Mouse (Mus musculus): ENCODE measurements around the gene Tlr8. TPM values are rescaled to one million over a fixed set of nuclear protein-coding genes. Genes with fewer than 3 reads are reported as not detected.
"Not testable (repeated sequence)": the region's sequence is repeated elsewhere in the genome, so short reads cannot be mapped to it uniquely, and the experiment has no call there.

Gene Tlr8
- 0.74 and 0.86 TPM in 2 replicates for polyA plus RNA-seq (2015; fragmentation: Nextera tagmentation; extraction: Ambion mirVana)

GRCm38 (mm10) chrX:167264086-167264485 lies at the start of gene Tlr8:
Tlr8 (minus strand) TSS chrX:167264329.
- no peak within 1 kb of the TSS for H3K4me3 ChIP-seq (replicated peaks)
- no peak within 1 kb of the TSS for H3K4me2 ChIP-seq
- 47% methylated on average over 4 of the region's 4 CpGs for WGBS (ENCODE audit: insufficient replicate concordance)
- no peak within 1 kb of the TSS for H3K27ac ChIP-seq (replicated peaks)
- no peaks in the 10 kb centered on the region for H3K36me3 ChIP-seq (replicated peaks)
- no peaks in the 10 kb centered on the region for H3K4me1 ChIP-seq (replicated peaks)
- no peak within 1 kb of the TSS for H3K9ac ChIP-seq
- no peaks in the 10 kb centered on the region for H3K9me3 ChIP-seq (replicated peaks)
- 0 out of 2 replicates have a peak, but pooled peaks cover 3% of the 10 kb centered on the region for H3K27me3 ChIP-seq
- no peak for ATAC-seq (ENCODE audit: insufficient read depth)

DNA sequence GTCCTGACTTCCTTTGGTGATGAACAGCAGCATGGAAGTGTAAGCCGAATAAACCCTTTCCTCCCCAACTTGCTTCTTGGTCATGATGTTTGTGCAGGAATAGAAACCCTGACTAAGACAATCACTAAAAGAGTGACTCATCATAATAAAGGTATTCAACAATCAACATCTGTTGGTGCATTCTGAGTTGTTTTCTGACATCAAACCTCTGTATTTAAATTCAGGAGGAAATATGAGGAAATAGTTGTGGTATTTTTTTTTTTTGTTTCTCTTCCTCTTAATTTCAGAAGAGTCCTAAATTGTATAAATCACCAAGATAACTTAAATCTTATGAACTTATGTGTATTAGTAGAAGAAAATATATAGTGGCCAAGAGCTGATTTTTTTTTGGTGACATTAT lies 37.9 kb upstream of the Tlr8 start:
- H3K27ac ChIP-seq (replicated peaks); H3K36me3 ChIP-seq (replicated peaks); H3K9me3 ChIP-seq (replicated peaks); H3K9ac ChIP-seq; H3K4me1 ChIP-seq (replicated peaks); H3K4me3 ChIP-seq (replicated peaks); ATAC-seq (ENCODE audit: insufficient read depth); H3K27me3 ChIP-seq; H3K4me2 ChIP-seq: not testable (repeated sequence)
- 70% methylated on average over 1 of the region's 1 CpGs for WGBS (ENCODE audit: insufficient replicate concordance)

GRCm38 (mm10) chrX:167276953-167277352 lies 12.8 kb upstream of the Tlr8 start:
- 16% methylated on average over 9 of the region's 9 CpGs for WGBS (ENCODE audit: insufficient replicate concordance)
- Histone ChIP-seq H3K27me3 (no peaks in the 10 kb centered on the region), H3K9ac (no peak overlapping the region), H3K9me3 (replicated peaks) (no peaks in the 10 kb centered on the region), H3K4me3 (replicated peaks) (no peak overlapping the region), H3K4me2 (peak overlapping the region; percentile 42), H3K4me1 (replicated peaks) (no peaks in the 10 kb centered on the region), H3K36me3 (replicated peaks) (no peaks in the 10 kb centered on the region), H3K27ac (replicated peaks) (no peak overlapping the region)
- no peak for ATAC-seq (ENCODE audit: insufficient read depth)

DNA sequence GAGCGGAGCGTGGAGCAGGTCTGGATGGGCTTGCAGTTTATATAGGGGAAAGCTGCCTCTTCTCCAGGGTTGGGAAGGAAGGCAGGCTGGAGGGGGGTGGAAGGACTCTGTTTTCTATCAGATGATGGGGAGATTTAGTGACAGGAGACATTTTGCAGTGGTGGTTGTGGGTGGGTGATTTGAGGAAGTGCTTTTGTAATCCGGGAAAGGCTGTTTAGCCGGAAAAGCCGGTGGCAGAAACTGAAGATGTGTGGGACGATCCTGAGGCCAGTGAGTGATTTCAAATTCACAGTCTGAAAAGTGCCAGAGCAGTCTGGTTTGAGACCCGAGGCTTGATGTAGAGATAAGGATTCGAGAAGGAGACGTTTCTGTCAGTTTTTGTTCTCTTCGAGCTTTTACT lies 12.4 kb upstream of the Tlr8 start:
- no peak for ATAC-seq (ENCODE audit: insufficient read depth)
- Histone ChIP-seq H3K9me3 (replicated peaks) (no peaks in the 10 kb centered on the region), H3K4me2 (peak overlapping the region; percentile 42), H3K4me3 (replicated peaks) (no peak overlapping the region), H3K9ac (no peak overlapping the region), H3K4me1 (replicated peaks) (no peaks in the 10 kb centered on the region), H3K27ac (replicated peaks) (no peak overlapping the region), H3K27me3 (no peaks in the 10 kb centered on the region), H3K36me3 (replicated peaks) (no peaks in the 10 kb centered on the region)
- 32% methylated on average over 10 of the region's 10 CpGs for WGBS (ENCODE audit: insufficient replicate concordance)

- Histone ChIP-seq H3K9ac (no peak overlapping the region), H3K27me3 (0 out of 2 replicates have a peak, but pooled peaks cover 3% of the 10 kb centered on the region), H3K27ac (replicated peaks) (no peak overlapping the region), H3K4me3 (replicated peaks) (no peak overlapping the region), H3K36me3 (replicated peaks) (no peaks in the 10 kb centered on the region), H3K4me2 (no peak overlapping the region), H3K9me3 (replicated peaks) (no peaks in the 10 kb centered on the region), H3K4me1 (replicated peaks) (no peaks in the 10 kb centered on the region)
- WGBS (ENCODE audit: insufficient replicate concordance) = 60% methylated on average over 4 of the region's 4 CpGs
- no peak for ATAC-seq (ENCODE audit: insufficient read depth)
Observed at GRCm38 (mm10) chrX:167263530-167263929, 599 bp downstream of the Tlr8 start.

DNA sequence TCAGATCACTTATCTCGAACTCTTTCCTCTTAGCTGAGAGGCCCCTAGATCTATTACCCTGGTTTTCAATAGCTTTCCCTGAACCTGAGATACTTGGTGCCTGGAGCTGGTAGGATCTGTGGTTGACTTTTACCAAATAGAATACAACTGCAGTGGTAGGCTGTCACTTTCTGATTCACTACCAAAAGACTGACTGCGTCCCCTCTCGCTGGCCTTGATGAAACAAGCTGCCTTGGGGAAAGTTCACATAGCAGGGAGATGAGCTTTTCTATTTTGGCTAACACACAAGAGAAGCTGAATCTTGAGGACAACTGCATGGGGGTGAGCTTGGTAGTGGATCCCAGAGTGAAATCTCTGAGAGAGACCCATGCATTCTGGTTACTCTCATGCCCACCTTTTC lies 22.4 kb downstream of the Tlr8 start:
- H3K9ac ChIP-seq = no peak overlapping the region
- no peaks in the 10 kb centered on the region; the same call in 1 of the 2 replicates for H3K27me3 ChIP-seq
- H3K4me1 ChIP-seq (replicated peaks) = no peaks in the 10 kb centered on the region
- no peak overlapping the region for H3K27ac ChIP-seq (replicated peaks)
- H3K9me3 ChIP-seq (replicated peaks) = no peaks in the 10 kb centered on the region
- no peak overlapping the region for H3K4me2 ChIP-seq
- no peaks in the 10 kb centered on the region for H3K36me3 ChIP-seq (replicated peaks)
- H3K4me3 ChIP-seq (replicated peaks) = no peak overlapping the region
- WGBS (ENCODE audit: insufficient replicate concordance) = 68% methylated on average over 3 of the region's 3 CpGs
- ATAC-seq (ENCODE audit: insufficient read depth) = no peak

GRCm38 (mm10) chrX:167239293-167239921 lies 24.7 kb downstream of the Tlr8 start:
- Histone ChIP-seq H3K4me2 (no peak overlapping the region), H3K4me3 (replicated peaks) (no peak overlapping the region), H3K4me1 (replicated peaks) (no peaks in the 10 kb centered on the region), H3K9me3 (replicated peaks) (no peaks in the 10 kb centered on the region), H3K9ac (no peak overlapping the region), H3K27ac (replicated peaks) (no peak overlapping the region), H3K27me3 (no peaks in the 10 kb centered on the region; the same call in 1 of the 2 replicates), H3K36me3 (replicated peaks) (no peaks in the 10 kb centered on the region)
- 52% methylated on average over 9 of the region's 9 CpGs for WGBS (ENCODE audit: insufficient replicate concordance)
- ATAC-seq (ENCODE audit: insufficient read depth) = no peak

- 31% methylated on average over 9 of the region's 9 CpGs for WGBS (ENCODE audit: insufficient replicate concordance)
Observed at GRCm38 (mm10) chrX:167233104-167233687, 30.9 kb downstream of the Tlr8 start.

GRCm38 (mm10) chrX:167231150-167231549 lies 33.0 kb downstream of the Tlr8 start:
- H3K4me2 ChIP-seq = no peak overlapping the region
- ATAC-seq (ENCODE audit: insufficient read depth) = no peak; the same call in 1 of the 2 replicates
- H3K9ac ChIP-seq = no peak overlapping the region
- 43% methylated on average over 8 of the region's 8 CpGs for WGBS (ENCODE audit: insufficient replicate concordance)
- H3K27ac ChIP-seq (replicated peaks) = no peak overlapping the region
- H3K4me3 ChIP-seq (replicated peaks) = no peak overlapping the region
- H3K4me1 ChIP-seq (replicated peaks) = no peaks in the 10 kb centered on the region
- no peaks in the 10 kb centered on the region for H3K9me3 ChIP-seq (replicated peaks)
- H3K36me3 ChIP-seq (replicated peaks) = no peaks in the 10 kb centered on the region
- no peaks in the 10 kb centered on the region for H3K27me3 ChIP-seq

More at GRCm38 (mm10) chrX:167233104-167233687, 30.9 kb downstream of the Tlr8 start:
- ATAC-seq (ENCODE audit: insufficient read depth) = peak; percentile 15; the same call in 1 of the 2 replicates
- Histone ChIP-seq H3K9ac (no peak overlapping the region), H3K4me2 (no peak overlapping the region), H3K36me3 (replicated peaks) (no peaks in the 10 kb centered on the region), H3K27ac (replicated peaks) (no peak overlapping the region), H3K27me3 (no peaks in the 10 kb centered on the region), H3K9me3 (replicated peaks) (no peaks in the 10 kb centered on the region), H3K4me3 (replicated peaks) (no peak overlapping the region), H3K4me1 (replicated peaks) (no peaks in the 10 kb centered on the region)

DNA sequence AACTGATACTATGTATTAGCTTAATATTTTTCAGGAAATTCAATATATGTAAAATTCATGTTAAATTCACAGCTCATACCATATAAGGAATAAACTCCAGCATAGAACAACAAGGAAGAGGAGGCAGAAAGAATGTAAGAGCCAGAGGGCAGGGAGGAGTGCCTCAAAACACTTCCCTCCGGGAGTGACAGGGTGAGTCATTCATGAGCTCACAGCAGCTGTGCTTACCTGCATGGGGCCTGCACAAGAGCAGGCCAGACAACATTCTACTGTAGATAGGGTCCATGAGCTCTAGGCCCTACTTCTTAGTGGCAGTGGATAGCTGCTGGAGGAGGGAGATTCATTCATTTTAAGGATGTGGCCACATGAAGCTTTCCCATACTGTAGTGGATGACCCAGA lies 34.3 kb downstream of the Tlr8 start:
- Histone ChIP-seq H3K4me1 (replicated peaks) (no peaks in the 10 kb centered on the region), H3K27me3 (no peaks in the 10 kb centered on the region), H3K9me3 (replicated peaks) (no peaks in the 10 kb centered on the region), H3K4me3 (replicated peaks) (no peak overlapping the region), H3K4me2 (no peak overlapping the region), H3K9ac (no peak overlapping the region), H3K36me3 (replicated peaks) (no peaks in the 10 kb centered on the region), H3K27ac (replicated peaks) (no peak overlapping the region)
- ATAC-seq (ENCODE audit: insufficient read depth) = no peak
- WGBS (ENCODE audit: insufficient replicate concordance) = 55% methylated on average over 1 of the region's 1 CpGs

DNA sequence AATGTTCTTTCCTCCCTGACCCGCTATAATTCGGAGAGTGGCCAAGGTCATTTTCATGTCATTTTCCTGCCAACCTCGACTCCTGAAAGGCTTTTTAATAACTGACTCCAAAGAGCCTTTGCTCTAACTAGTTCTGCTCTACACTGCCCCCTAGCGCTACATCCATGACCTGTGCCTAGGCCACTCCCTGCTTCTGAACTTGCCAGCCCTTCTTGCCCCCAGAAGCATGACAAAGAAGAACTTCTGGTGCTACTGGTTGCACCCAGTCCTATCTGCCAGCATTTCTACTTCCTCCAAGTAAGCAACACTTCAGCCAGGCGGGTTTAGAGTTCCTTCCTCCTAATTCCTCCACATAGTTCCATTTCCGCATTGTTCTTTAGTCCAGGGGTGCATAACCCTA lies 34.9 kb downstream of the Tlr8 start:
- Histone ChIP-seq H3K4me2 (no peak overlapping the region), H3K27ac (replicated peaks) (no peak overlapping the region), H3K9me3 (replicated peaks) (no peaks in the 10 kb centered on the region), H3K4me1 (replicated peaks) (no peaks in the 10 kb centered on the region), H3K9ac (no peak overlapping the region), H3K4me3 (replicated peaks) (no peak overlapping the region), H3K36me3 (replicated peaks) (no peaks in the 10 kb centered on the region), H3K27me3 (no peaks in the 10 kb centered on the region)
- 17% methylated on average over 6 of the region's 6 CpGs for WGBS (ENCODE audit: insufficient replicate concordance)
- ATAC-seq (ENCODE audit: insufficient read depth) = 0 out of 2 replicates have a peak, but pooled peaks have one; percentile 38

Data from liver, embryonic 15.5 days (tissue).